Mouse (Mus musculus) stomach, postnatal 0 days (tissue): ENCODE results near the gene Stk11. TPM values are rescaled to one million over a fixed set of nuclear protein-coding genes. Genes with fewer than 3 reads are reported as not detected.

ENCODE experiments used
- ATAC-seq: fragments of 200-750 bp; cut with Nextera tagmentation; 2 replicates; pipeline ENCODE4 v1.8.0; 2017; ENCODE audit not compliant: low FRiP score, low TSS enrichment
- DNase-seq: peaks from one replicate; pipeline ENCODE4 v3.0.0-alpha.2; 2016; ENCODE audit warnings: low spot score
- H3K27ac ChIP-seq: fragments of 300-500 bp; sonication (generic); replicated peaks from 2 replicates; pipeline ENCODE4 v1.5.1; 2014; ENCODE audit warnings: mild to moderate bottlenecking, control low read depth
- H3K27me3 ChIP-seq: fragments of 300-500 bp; sonication (generic); 2 replicates; pipeline ENCODE4 v1.6.1; 2014; ENCODE audit warnings: low read length; ENCODE audit not compliant: control insufficient read depth, insufficient read depth
- H3K36me3 ChIP-seq: fragments of 300-500 bp; sonication (generic); 2 replicates; pipeline ENCODE4 v1.6.1; 2014; ENCODE audit warnings: low read length, mixed read lengths; ENCODE audit not compliant: control insufficient read depth, insufficient read depth
- H3K4me1 ChIP-seq: fragments of 300-500 bp; sonication (generic); replicated peaks from 2 replicates; pipeline ENCODE4 v1.6.1; 2014; ENCODE audit warnings: antibody characterized with exemption; ENCODE audit not compliant: control insufficient read depth, insufficient read depth
- H3K4me2 ChIP-seq: fragments of 300-500 bp; sonication (generic); replicated peaks from 2 replicates; pipeline ENCODE4 v1.6.1; 2014; ENCODE audit warnings: low read depth, mild to moderate bottlenecking, control low read depth, moderate library complexity
- H3K4me3 ChIP-seq: fragments of 300-500 bp; sonication (generic); 2 replicates; pipeline ENCODE4 v1.5.1; 2014; ENCODE audit warnings: low read depth, low read length, control low read depth
- H3K9ac ChIP-seq: fragments of 300-500 bp; sonication (generic); 2 replicates; pipeline ENCODE4 v1.6.1; 2014; ENCODE audit warnings: mild to moderate bottlenecking, low read length, control low read depth, mixed read lengths
- H3K9me3 ChIP-seq: fragments of 300-500 bp; sonication (generic); 2 replicates; pipeline ENCODE4 v1.6.1; 2016; ENCODE audit warnings: low read length; ENCODE audit not compliant: control insufficient read depth
- CTCF ChIP-seq: IDR thresholded peaks from 2 replicates; pipeline ENCODE4 v1.5.1; 2016; ENCODE audit warnings: antibody characterized with exemption, low read depth, mild to moderate bottlenecking, moderate library complexity
- EP300 ChIP-seq: optimal IDR thresholded peaks from 2 replicates; pipeline ENCODE3; 2016; ENCODE audit warnings: antibody characterized with exemption
- WGBS: fragments of 180-500 bp; shearing (Covaris S2); extraction: QIAGEN DNeasy Blood & Tissue Kit; methylation state at CpG from one replicate; pipeline ENCODE4 v1.1.7; 2014; 5-methylcytosine and 5-hydroxymethylcytosine counted together
- polyA plus RNA-seq: library from polyadenylated mRNA; unstranded; fragments of >200 nt; fragmentation: Nextera tagmentation; extraction: Ambion mirVana; gene quantifications from 2 replicates; pipeline ENCODE4 v1.2.1, GENCODE M21; 2015

Stk11 gene
- polyA plus RNA-seq, 1 experiment from 2014 or later, result 10.3 TPM

DNA sequence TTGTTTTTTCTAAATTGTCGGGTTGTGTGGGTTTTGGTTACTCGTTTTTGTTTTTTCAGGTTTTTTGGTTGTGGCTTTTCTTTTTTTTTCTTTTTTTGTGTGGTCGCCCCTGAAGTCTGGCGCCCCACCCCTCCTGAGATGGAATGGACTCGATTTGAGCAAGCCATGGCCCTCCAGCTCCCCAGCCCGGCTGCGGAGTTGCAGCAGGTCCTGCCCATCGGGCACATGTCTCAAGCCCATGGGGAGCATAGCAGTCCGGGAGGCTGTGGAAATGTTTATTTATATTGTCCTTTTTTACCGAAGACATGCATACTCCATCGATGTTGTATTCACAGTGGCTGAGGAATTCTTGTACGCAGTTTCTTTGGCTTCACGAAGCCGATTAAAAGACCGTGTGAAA lies 55.6 kb downstream of the Stk11 start:
- no peak for ATAC-seq
- 79% methylated on average over 15 of the region's 15 CpGs for WGBS
- Histone ChIP-seq H3K27me3 (no peaks in the 10 kb centered on the region), H3K4me3 (no peak overlapping the region), H3K27ac (0 out of 2 replicates have a peak overlapping the region, but pooled peaks have one; percentile 40), H3K4me2 (no peak overlapping the region), H3K9me3 (no peaks in the 10 kb centered on the region), H3K36me3 (peaks cover 24% of the 10 kb centered on the region), H3K9ac (no peak overlapping the region), H3K4me1 (0 out of 2 replicates have a peak, but pooled peaks cover 5% of the 10 kb centered on the region)
- TF ChIP-seq CTCF (no peak), EP300 (no peak)
- no peak for DNase-seq

DNA sequence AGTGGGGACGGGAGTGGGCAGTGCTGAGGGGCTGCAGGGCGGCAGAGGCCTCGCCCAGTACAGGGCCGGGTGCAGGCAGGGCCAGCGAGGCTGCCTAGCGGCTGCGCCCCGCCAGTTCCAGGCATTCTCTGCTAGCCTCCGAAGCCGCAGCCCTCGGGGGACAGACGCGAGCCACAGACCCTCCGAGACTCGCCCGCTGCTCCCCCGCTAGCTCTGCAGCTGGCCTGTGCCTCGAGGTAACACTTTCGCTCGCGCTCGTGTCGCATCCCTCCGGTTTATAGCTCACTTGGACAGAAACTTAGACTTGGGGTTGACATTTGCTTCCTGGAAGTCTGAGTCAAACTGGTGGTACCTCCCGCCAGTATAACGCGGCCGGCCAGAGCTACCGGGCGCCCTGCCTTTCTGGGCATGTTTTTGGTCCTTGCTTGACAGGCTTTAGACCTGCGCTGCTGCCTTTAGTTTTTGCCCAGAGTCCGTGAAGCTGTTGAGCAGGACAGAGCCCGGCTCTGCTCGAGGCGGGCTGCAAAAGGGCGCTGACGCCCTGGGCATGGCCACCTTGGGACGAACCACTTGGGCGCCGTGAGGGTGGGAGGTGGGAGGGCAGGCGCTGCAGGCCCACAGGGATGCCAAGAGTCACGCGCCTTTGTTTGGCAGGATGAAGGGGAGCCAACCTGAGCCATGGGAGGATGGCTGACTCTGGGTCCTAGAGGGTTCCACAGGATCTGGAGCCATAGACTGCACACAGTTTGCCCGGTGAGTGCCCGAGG lies 56.3 kb downstream of the Stk11 start:
- 80% methylated on average over 45 of the region's 45 CpGs for WGBS
- H3K9ac ChIP-seq, result peak overlapping the region; percentile 60; the same call in 1 of the 2 replicates
- H3K4me1 ChIP-seq, result 0 out of 2 replicates have a peak, but pooled peaks cover 5% of the 10 kb centered on the region
- no peaks in the 10 kb centered on the region for H3K27me3 ChIP-seq
- DNase-seq, result no peak
- peak overlapping the region; percentile 95 for H3K27ac ChIP-seq
- TF ChIP-seq CTCF (no peak), EP300 (no peak)
- no peak for ATAC-seq
- H3K4me3 ChIP-seq, result peak overlapping the region; percentile 55; the same call in 1 of the 2 replicates
- peak overlapping the region; percentile 56 for H3K4me2 ChIP-seq
- H3K36me3 ChIP-seq, result peaks cover 24% of the 10 kb centered on the region
- no peaks in the 10 kb centered on the region for H3K9me3 ChIP-seq

DNA sequence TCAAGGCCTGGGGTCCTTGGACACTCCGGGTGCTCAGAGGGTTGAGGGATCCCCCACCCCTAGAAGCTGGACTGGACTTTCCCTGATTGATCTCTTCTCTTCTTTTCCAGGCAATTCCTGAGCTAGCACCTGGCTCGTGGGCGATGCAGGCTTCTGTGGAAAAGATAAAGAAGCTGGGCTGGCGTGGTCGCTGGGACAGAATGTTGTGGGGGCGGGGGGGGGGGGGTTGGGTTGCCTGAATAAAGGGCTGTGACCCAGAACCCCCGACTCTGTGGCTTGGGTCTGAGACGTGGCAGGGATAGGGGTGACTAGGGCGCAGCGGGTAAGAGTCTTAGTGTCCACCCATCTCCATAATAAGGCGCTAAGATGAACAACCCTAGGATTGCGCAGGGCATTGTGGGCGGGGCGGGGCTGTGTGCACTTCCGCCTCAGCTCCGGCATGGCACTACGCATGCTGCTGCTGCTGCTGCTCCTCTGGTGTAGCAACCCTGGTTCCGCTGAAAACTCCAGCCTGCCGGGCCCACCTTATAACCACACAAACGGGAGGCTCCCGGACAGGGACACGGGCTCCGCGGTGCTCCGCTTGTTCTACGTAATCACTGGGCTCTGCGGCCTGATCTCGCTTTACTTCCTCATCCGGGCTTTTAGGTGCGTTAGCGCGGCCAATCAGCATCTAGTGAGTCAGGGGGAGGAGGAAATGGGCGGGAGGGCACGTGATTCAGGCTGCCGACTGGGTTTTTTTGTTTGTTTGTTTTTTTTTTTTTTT lies 57.1 kb downstream of the Stk11 start, which contains the start of gene 1600002K03Rik:
TSS of gene 1600002K03Rik (plus strand) at position 418 of the 766 bp plus-strand sequence.
- Histone ChIP-seq H3K4me2 (peak within 1 kb of the TSS; percentile 56), H3K9me3 (no peaks in the 10 kb centered on the region), H3K27ac (peak within 1 kb of the TSS; percentile 95), H3K4me3 (peak within 1 kb of the TSS; percentile 55), H3K4me1 (0 out of 2 replicates have a peak, but pooled peaks cover 5% of the 10 kb centered on the region), H3K9ac (peak within 1 kb of the TSS; percentile 60), H3K27me3 (no peaks in the 10 kb centered on the region), H3K36me3 (peaks cover 24% of the 10 kb centered on the region)
- ATAC-seq (peak; percentile 77), DNase-seq (peak; percentile 91)
- no peak for TF ChIP-seq CTCF
- peak; percentile 18 for TF ChIP-seq EP300
- WGBS, result 7% methylated on average over 35 of the region's 35 CpGs

DNA sequence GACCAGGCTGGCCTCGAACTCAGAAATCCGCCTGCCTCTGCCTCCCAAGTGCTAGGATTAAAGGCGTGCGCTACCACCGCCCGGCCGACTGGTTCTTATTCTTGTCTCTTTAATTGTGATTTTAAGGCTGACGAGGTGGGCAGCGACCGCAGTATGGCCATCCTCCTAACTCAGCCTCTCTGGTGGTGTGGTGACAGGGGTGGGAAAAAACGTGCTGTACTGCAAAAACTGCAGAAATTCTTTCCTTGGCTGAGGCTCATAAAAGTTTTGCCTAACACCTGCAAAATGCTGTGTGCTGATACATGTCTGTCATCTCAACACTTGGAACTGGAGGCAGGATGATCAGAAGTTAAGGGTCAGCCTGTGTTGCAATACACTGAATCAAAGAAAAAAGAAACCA lies 57.8 kb downstream of the Stk11 start:
- ATAC-seq, result no peak
- Histone ChIP-seq H3K9me3 (no peaks in the 10 kb centered on the region), H3K4me1 (0 out of 2 replicates have a peak, but pooled peaks cover 5% of the 10 kb centered on the region), H3K9ac (no peak overlapping the region; the same call in 1 of the 2 replicates), H3K4me3 (peak overlapping the region; percentile 55), H3K27me3 (no peaks in the 10 kb centered on the region), H3K4me2 (peak overlapping the region; percentile 56), H3K36me3 (peaks cover 24% of the 10 kb centered on the region), H3K27ac (peak overlapping the region; percentile 53; the same call in 1 of the 2 replicates)
- DNase-seq, result no peak
- TF ChIP-seq EP300, result no peak
- no peak for TF ChIP-seq CTCF
- whole genome bisulfite sequencing, result 26% methylated on average over 11 of the region's 11 CpGs

DNA sequence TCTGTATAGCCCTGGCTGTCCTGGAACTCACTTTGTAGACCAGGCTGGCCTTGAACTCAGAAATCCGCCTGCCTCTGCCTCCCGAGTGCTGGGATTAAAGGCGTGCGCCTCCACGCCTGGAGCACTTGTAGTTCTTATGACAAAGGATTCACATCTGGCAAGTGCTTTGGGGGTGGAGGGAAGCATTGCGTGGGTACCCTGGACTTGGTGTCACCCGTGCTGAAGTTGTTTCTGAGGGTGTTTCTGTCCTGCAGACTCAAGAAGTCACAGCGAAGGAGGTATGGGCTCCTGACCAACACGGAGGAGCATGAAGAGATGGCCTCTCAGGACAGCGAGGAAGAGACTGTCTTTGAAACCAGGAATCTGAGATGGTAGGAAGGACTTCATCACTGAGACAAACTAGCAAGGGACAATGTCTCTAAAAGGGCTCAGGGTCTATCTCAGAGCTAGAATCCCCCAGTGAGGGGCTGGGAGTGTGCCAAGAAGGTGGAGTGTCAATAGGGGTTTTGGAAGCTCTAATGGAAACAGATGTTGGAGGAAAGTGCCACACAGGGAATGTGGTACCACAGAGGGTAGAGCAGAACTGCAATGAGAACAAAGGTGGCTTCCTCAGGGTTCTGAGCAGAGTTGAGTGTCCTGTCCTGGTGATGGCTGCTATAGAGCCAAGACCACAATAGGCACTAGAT lies 58.5 kb downstream of the Stk11 start:
- H3K9ac ChIP-seq, result no peak overlapping the region
- ATAC-seq, result no peak
- TF ChIP-seq EP300 (no peak), CTCF (no peak)
- H3K36me3 ChIP-seq, result peaks cover 24% of the 10 kb centered on the region
- no peak overlapping the region for H3K4me2 ChIP-seq
- H3K4me1 ChIP-seq, result peaks cover 2% of the 10 kb centered on the region; the same call in 1 of the 2 replicates
- H3K27ac ChIP-seq, result no peak overlapping the region
- DNase-seq, result no peak
- no peaks in the 10 kb centered on the region for H3K9me3 ChIP-seq
- H3K27me3 ChIP-seq, result no peaks in the 10 kb centered on the region
- WGBS, result 87% methylated on average over 10 of the region's 10 CpGs
- H3K4me3 ChIP-seq, result no peak overlapping the region
